Mouse (Mus musculus) brain, embryonic 14.5 days (tissue): ENCODE data around the gene Slc26a1.

Source experiments
- CTCF ChIP-seq: fragments of 200-500 bp; IDR thresholded peaks from 2 replicates; pipeline ENCODE4 v1.5.1; 2012; ENCODE audit warnings: inconsistent platforms, mild to moderate bottlenecking, moderate library complexity, borderline replicate concordance; ENCODE audit not compliant: insufficient read depth, insufficient read length; ENCODE audit errors: extremely low read depth
- POLR2A ChIP-seq: fragments of 200-500 bp; IDR thresholded peaks from 2 replicates; pipeline ENCODE4 v1.6.1; 2012; ENCODE audit warnings: mild to moderate bottlenecking, inconsistent platforms, borderline replicate concordance; ENCODE audit not compliant: poor library complexity, insufficient read depth, insufficient read length, severe bottlenecking; ENCODE audit errors: extremely low read depth

GRCm38 (mm10) chr5:108675251-108675816, at the start of gene Slc26a1:
- TF ChIP-seq CTCF (no peak), POLR2A (no peak)
